Mouse (Mus musculus): ENCODE data around the gene Rapgef1.

GRCm38 (mm10) chr2:29617341-29617740, 2.2 kb upstream of the Rapgef1 start:
- TF ChIP-seq CTCF (IDR thresholded peaks at IDR 0.05; ENCODE audit: low read depth, low read length) (no peak), GATA1 (IDR thresholded peaks at IDR 0.05; ENCODE audit: borderline replicate concordance, low read length) (no peak), TAL1 (conservative IDR thresholded peaks at IDR 0.05; ENCODE audit: low read depth, low read length) (no peak), GATA2 (IDR thresholded peaks at IDR 0.05; ENCODE audit: borderline replicate concordance, low read depth, low read length) (no peak)

All from G1E (cell line).